Mouse (Mus musculus) stomach, embryonic 14.5 days (tissue): ENCODE measurements around the gene Oxa1l. TPM values are rescaled to one million over a fixed set of nuclear protein-coding genes. Genes with fewer than 3 reads are reported as not detected.

Experiments used
- ATAC-seq: fragments of 200-750 bp; cut with Nextera tagmentation; 2 replicates; pipeline ENCODE4 v1.8.0; 2017; ENCODE audit warnings: low read depth, moderate TSS enrichment; ENCODE audit not compliant: insufficient number of reproducible peaks, insufficient read depth, low FRiP score
- H3K27ac ChIP-seq: fragments of 300-500 bp; sonication (generic); 2 replicates; pipeline ENCODE4 v1.5.1; 2014; ENCODE audit warnings: mild to moderate bottlenecking, low read length, moderate library complexity, mixed read lengths
- H3K27me3 ChIP-seq: fragments of 300-500 bp; sonication (generic); 2 replicates; pipeline ENCODE4 v1.6.1; 2014; ENCODE audit warnings: low read length, control low read depth, mixed read lengths; ENCODE audit not compliant: control insufficient read depth, insufficient read depth
- H3K36me3 ChIP-seq: fragments of 300-500 bp; sonication (generic); 2 replicates; pipeline ENCODE4 v1.6.1; 2014; ENCODE audit warnings: mild to moderate bottlenecking, control low read depth, low read length, moderate library complexity, mixed read lengths; ENCODE audit not compliant: control insufficient read depth, insufficient read depth
- H3K4me1 ChIP-seq: fragments of 300-500 bp; sonication (generic); 2 replicates; pipeline ENCODE4 v1.6.1; 2014; ENCODE audit warnings: low read length, control low read depth, mixed read lengths; ENCODE audit not compliant: control insufficient read depth, insufficient read depth
- H3K4me2 ChIP-seq: fragments of 300-500 bp; sonication (generic); replicated peaks from 2 replicates; pipeline ENCODE4 v1.6.1; 2014; ENCODE audit warnings: low read depth, low read length, control low read depth
- H3K4me3 ChIP-seq: fragments of 300-500 bp; sonication (generic); 2 replicates; pipeline ENCODE4 v1.5.1; 2014; ENCODE audit warnings: low read depth, low read length, control low read depth
- H3K9ac ChIP-seq: fragments of 300-500 bp; sonication (generic); replicated peaks from 2 replicates; pipeline ENCODE4 v1.6.1; 2014; ENCODE audit warnings: low read depth, mild to moderate bottlenecking, control low read depth, low read length, moderate library complexity, mixed read lengths
- H3K9me3 ChIP-seq: fragments of 300-500 bp; sonication (generic); 2 replicates; pipeline ENCODE4 v1.6.1; 2016; ENCODE audit warnings: low read depth, low read length, control low read depth; ENCODE audit not compliant: control insufficient read depth
- WGBS: fragments of 180-500 bp; shearing (Covaris S2); extraction: QIAGEN DNeasy Blood & Tissue Kit; methylation state at CpG from one replicate; pipeline ENCODE4 v1.1.7; 2014; 5-methylcytosine and 5-hydroxymethylcytosine counted together
- polyA plus RNA-seq: library from polyadenylated mRNA; unstranded; fragments of >200 nt; fragmentation: Nextera tagmentation; extraction: Ambion mirVana; gene quantifications from 2 replicates; pipeline ENCODE4 v1.2.1, GENCODE M21; 2014

Gene Oxa1l
- polyA plus RNA-seq, 1 experiment from 2014 or later: 53.6 TPM

- no peak within 1 kb of the TSS for H3K4me3 ChIP-seq
Measured at GRCm38 (mm10) chr14:54417623-54418081, 57.0 kb downstream of the Oxa1l start, which contains the start of gene Slc7a7. Gene Slc7a7 (minus strand): TSS chr14:54417780.

More at GRCm38 (mm10) chr14:54417623-54418081, 57.0 kb downstream of the Oxa1l start, which contains the start of gene Slc7a7:
- no peaks in the 10 kb centered on the region for H3K27me3 ChIP-seq
- H3K4me2 ChIP-seq: no peak within 1 kb of the TSS; the same call in 1 of the 2 replicates
- ATAC-seq: no peak
- no peak within 1 kb of the TSS for H3K9ac ChIP-seq
- no peaks in the 10 kb centered on the region for H3K9me3 ChIP-seq
- H3K4me1 ChIP-seq: peaks cover 14% of the 10 kb centered on the region
- WGBS: 11% methylated on average over 19 of the region's 19 CpGs
- H3K27ac ChIP-seq: no peak within 1 kb of the TSS
- H3K36me3 ChIP-seq: no peaks in the 10 kb centered on the region

Other genes with a start within 250 kb of the Oxa1l start
- gene Dad1, start 106.7 kb upstream of the Oxa1l start, polyA plus RNA-seq: 400 and 406 TPM in 2 replicates
- 52.2 and 54.3 TPM in 2 replicates for gene Abhd4, start 106.6 kb upstream of the Oxa1l start, polyA plus RNA-seq
- gene Olfr49, start 75.9 kb upstream of the Oxa1l start, polyA plus RNA-seq: not detected in 2 replicates
- 10.3 and 11.2 TPM in 2 replicates for gene Slc7a7, start 56.9 kb downstream of the Oxa1l start, polyA plus RNA-seq
- 284 and 312 TPM in 2 replicates for gene Mrpl52, start 66.1 kb downstream of the Oxa1l start, polyA plus RNA-seq
- 154 and 156 TPM in 2 replicates for gene Mmp14, start 70.8 kb downstream of the Oxa1l start, polyA plus RNA-seq
- gene Lrp10, start 103.3 kb downstream of the Oxa1l start, polyA plus RNA-seq: 38.1 and 41.7 TPM in 2 replicates
- gene Rem2, start 115.3 kb downstream of the Oxa1l start, polyA plus RNA-seq: 1.5 and 2.0 TPM in 2 replicates
- gene Prmt5, start 156.7 kb downstream of the Oxa1l start, polyA plus RNA-seq: 79.8 and 80.4 TPM in 2 replicates
- 48.2 and 52.5 TPM in 2 replicates for gene Haus4, start 193.8 kb downstream of the Oxa1l start, polyA plus RNA-seq
- gene Ajuba, start 216.7 kb downstream of the Oxa1l start, polyA plus RNA-seq: 26.2 and 30.3 TPM in 2 replicates
- gene 4931414P19Rik, start 245.2 kb downstream of the Oxa1l start, polyA plus RNA-seq: 7.9 and 8.3 TPM in 2 replicates